Mouse (Mus musculus): ENCODE results near the gene Nlgn1. TPM values are rescaled to one million over a fixed set of nuclear protein-coding genes. Genes with fewer than 3 reads are reported as not detected.
"Not testable (repeated sequence)": the region's sequence is repeated elsewhere in the genome, so short reads cannot be mapped to it uniquely, and the experiment has no call there.

The Nlgn1 gene
- polyA plus RNA-seq, 1 experiment from 2014 or later, result 0.23 TPM

DNA sequence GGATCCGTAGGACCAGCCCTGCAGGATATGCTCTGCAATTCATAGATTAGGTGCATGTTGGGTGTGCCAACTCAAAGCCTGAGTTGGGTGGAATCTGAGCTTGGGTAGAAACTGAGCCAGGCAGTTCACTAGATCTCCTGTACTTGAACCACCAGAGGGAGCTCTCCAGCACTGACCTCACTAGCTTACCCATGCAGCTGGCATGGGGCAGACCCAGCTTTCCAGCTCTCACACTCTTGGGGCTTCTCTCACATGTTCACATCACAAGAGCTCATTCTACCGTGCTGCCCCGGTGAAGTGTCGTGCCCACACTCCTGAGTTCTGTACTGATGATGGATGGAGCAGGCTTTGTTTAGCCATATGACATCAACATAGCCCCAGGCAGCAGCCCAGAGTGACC lies 679.2 kb downstream of the Nlgn1 start:
- WGBS (ENCODE audit: insufficient replicate concordance), result 66% methylated on average over 4 of the region's 4 CpGs
- ATAC-seq (replicated peaks; ENCODE audit: insufficient number of reproducible peaks, low FRiP score, low TSS enrichment), result no peak
- no peak overlapping the region for H3K4me2 ChIP-seq
- H3K9me3 ChIP-seq (replicated peaks; ENCODE audit: control insufficient read depth, low read length), result 0 out of 2 replicates have a peak, but pooled peaks cover 2% of the 10 kb centered on the region
- no peaks in the 10 kb centered on the region for H3K27me3 ChIP-seq (ENCODE audit: control insufficient read depth, insufficient read depth, low read length)
- H3K36me3 ChIP-seq (ENCODE audit: control insufficient read depth, insufficient read depth, low read length), result no peaks in the 10 kb centered on the region
- H3K4me3 ChIP-seq (ENCODE audit: low read depth, low read length), result no peak overlapping the region
- H3K9ac ChIP-seq (ENCODE audit: low read depth, low read length), result no peak overlapping the region
- no peak overlapping the region for H3K27ac ChIP-seq (ENCODE audit: low read depth, low read length)
- H3K4me1 ChIP-seq (ENCODE audit: control insufficient read depth, insufficient read depth, low read length), result no peaks in the 10 kb centered on the region

DNA sequence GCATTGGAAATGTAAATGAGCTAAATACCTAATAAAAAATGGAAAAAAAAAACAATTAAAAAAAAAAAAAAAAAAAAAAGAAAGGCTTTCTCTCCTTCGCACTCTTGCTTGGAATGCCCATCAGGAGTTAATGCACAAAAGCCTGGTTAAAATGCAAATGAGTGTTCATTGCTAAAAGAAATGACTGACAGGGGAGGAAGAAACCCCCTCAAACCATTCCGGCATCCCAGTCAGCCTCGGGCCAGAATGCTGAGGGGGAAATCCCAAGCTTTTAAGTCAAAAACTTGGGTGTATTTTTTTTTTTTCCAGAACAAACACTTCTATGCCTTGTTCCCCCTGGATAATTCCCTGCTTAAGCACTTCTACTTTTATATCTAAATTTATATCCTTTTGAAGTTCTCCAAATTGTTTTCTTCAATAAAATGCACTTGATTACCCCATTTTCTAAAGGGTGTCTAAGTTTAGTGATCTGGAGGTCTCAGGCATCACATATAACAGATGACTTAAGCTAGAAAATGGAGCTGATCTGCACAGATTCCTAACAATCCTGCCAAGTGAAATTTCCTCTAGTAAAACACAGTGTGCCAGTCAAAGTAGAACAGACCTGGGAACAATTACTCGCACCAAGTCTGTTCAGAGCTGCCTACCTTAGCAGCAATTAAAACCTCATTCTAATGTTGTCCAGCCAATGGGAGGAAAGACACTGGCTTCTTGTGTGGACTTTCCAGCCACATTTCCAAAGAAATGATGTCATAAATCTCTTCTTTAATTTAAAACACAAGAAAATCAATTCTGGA lies 686.2 kb downstream of the Nlgn1 start:
- ATAC-seq (replicated peaks; ENCODE audit: insufficient number of reproducible peaks, low FRiP score, low TSS enrichment), result no peak
- Histone ChIP-seq H3K9me3 (replicated peaks; ENCODE audit: control insufficient read depth, low read length) (no peaks in the 10 kb centered on the region), H3K9ac (ENCODE audit: low read depth, low read length) (no peak overlapping the region), H3K4me1 (ENCODE audit: control insufficient read depth, insufficient read depth, low read length) (no peaks in the 10 kb centered on the region), H3K27ac (ENCODE audit: low read depth, low read length) (no peak overlapping the region), H3K4me2 (no peak overlapping the region), H3K27me3 (ENCODE audit: control insufficient read depth, insufficient read depth, low read length) (no peaks in the 10 kb centered on the region), H3K36me3 (ENCODE audit: control insufficient read depth, insufficient read depth, low read length) (no peaks in the 10 kb centered on the region), H3K4me3 (ENCODE audit: low read depth, low read length) (no peak overlapping the region)
- 81% methylated on average over 4 of the region's 4 CpGs for WGBS (ENCODE audit: insufficient replicate concordance)

GRCm38 (mm10) chr3:25629198-25629597 lies 703.1 kb downstream of the Nlgn1 start:
- Histone ChIP-seq H3K9me3 (replicated peaks; ENCODE audit: control insufficient read depth, low read length) (no peaks in the 10 kb centered on the region), H3K4me1 (ENCODE audit: control insufficient read depth, insufficient read depth, low read length) (no peaks in the 10 kb centered on the region), H3K4me3 (ENCODE audit: low read depth, low read length) (no peak overlapping the region), H3K27ac (ENCODE audit: low read depth, low read length) (no peak overlapping the region), H3K4me2 (no peak overlapping the region), H3K27me3 (ENCODE audit: control insufficient read depth, insufficient read depth, low read length) (no peaks in the 10 kb centered on the region), H3K36me3 (ENCODE audit: control insufficient read depth, insufficient read depth, low read length) (no peaks in the 10 kb centered on the region), H3K9ac (ENCODE audit: low read depth, low read length) (no peak overlapping the region)
- WGBS (ENCODE audit: insufficient replicate concordance), result 88% methylated on average over 2 of the region's 2 CpGs
- no peak for ATAC-seq (replicated peaks; ENCODE audit: insufficient number of reproducible peaks, low FRiP score, low TSS enrichment)

DNA sequence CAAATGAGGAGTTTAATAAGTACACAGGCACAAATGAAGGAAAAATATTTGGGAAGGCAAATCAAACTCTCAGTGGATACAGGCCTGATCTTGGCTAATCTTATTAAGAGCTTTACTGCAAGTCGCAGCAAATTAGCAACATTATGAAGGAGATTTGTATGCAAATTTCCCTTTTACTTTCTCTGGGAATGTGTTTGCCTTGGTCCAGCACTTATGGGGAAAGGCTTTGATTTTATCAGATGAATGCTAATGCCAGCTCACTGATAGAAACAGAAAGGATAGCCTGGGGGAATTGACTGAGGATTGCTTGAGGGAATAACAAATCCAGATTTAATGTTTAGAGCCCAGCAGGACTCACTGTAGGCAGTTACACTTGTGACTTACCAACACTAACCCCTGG lies 725.7 kb downstream of the Nlgn1 start:
- Histone ChIP-seq H3K27ac (ENCODE audit: low read depth, low read length) (no peak overlapping the region), H3K9ac (ENCODE audit: low read depth, low read length) (no peak overlapping the region), H3K4me3 (ENCODE audit: low read depth, low read length) (no peak overlapping the region), H3K36me3 (ENCODE audit: control insufficient read depth, insufficient read depth, low read length) (no peaks in the 10 kb centered on the region), H3K4me1 (ENCODE audit: control insufficient read depth, insufficient read depth, low read length) (no peaks in the 10 kb centered on the region), H3K27me3 (ENCODE audit: control insufficient read depth, insufficient read depth, low read length) (no peaks in the 10 kb centered on the region), H3K4me2 (no peak overlapping the region), H3K9me3 (replicated peaks; ENCODE audit: control insufficient read depth, low read length) (no peaks in the 10 kb centered on the region)
- no peak for ATAC-seq (replicated peaks; ENCODE audit: insufficient number of reproducible peaks, low FRiP score, low TSS enrichment)
- 59% methylated on average over 1 of the region's 1 CpGs for WGBS (ENCODE audit: insufficient replicate concordance)

GRCm38 (mm10) chr3:25597513-25597912 lies 734.7 kb downstream of the Nlgn1 start:
- H3K4me1 ChIP-seq (ENCODE audit: control insufficient read depth, insufficient read depth, low read length), result no peaks in the 10 kb centered on the region
- no peak for ATAC-seq (replicated peaks; ENCODE audit: insufficient number of reproducible peaks, low FRiP score, low TSS enrichment)
- H3K4me2 ChIP-seq, result no peak overlapping the region
- no peak overlapping the region for H3K9ac ChIP-seq (ENCODE audit: low read depth, low read length)
- no peak overlapping the region for H3K4me3 ChIP-seq (ENCODE audit: low read depth, low read length)
- WGBS (ENCODE audit: insufficient replicate concordance), result 73% methylated on average over 5 of the region's 5 CpGs
- no peaks in the 10 kb centered on the region for H3K27me3 ChIP-seq (ENCODE audit: control insufficient read depth, insufficient read depth, low read length)
- H3K9me3 ChIP-seq (replicated peaks; ENCODE audit: control insufficient read depth, low read length), result no peaks in the 10 kb centered on the region
- no peak overlapping the region for H3K27ac ChIP-seq (ENCODE audit: low read depth, low read length)
- H3K36me3 ChIP-seq (ENCODE audit: control insufficient read depth, insufficient read depth, low read length), result no peaks in the 10 kb centered on the region

GRCm38 (mm10) chr3:25575526-25575925 lies 756.7 kb downstream of the Nlgn1 start:
- Histone ChIP-seq H3K9me3 (replicated peaks; ENCODE audit: control insufficient read depth, low read length) (no peaks in the 10 kb centered on the region), H3K4me3 (ENCODE audit: low read depth, low read length) (no peak overlapping the region), H3K4me1 (ENCODE audit: control insufficient read depth, insufficient read depth, low read length) (no peaks in the 10 kb centered on the region), H3K9ac (ENCODE audit: low read depth, low read length) (no peak overlapping the region), H3K4me2 (no peak overlapping the region), H3K36me3 (ENCODE audit: control insufficient read depth, insufficient read depth, low read length) (no peaks in the 10 kb centered on the region), H3K27me3 (ENCODE audit: control insufficient read depth, insufficient read depth, low read length) (no peaks in the 10 kb centered on the region), H3K27ac (ENCODE audit: low read depth, low read length) (no peak overlapping the region)
- 59% methylated on average over 5 of the region's 5 CpGs for WGBS (ENCODE audit: insufficient replicate concordance)
- no peak for ATAC-seq (replicated peaks; ENCODE audit: insufficient number of reproducible peaks, low FRiP score, low TSS enrichment)

- no peaks in the 10 kb centered on the region for H3K9me3 ChIP-seq (replicated peaks; ENCODE audit: control insufficient read depth, low read length)
- no peak for ATAC-seq (replicated peaks; ENCODE audit: insufficient number of reproducible peaks, low FRiP score, low TSS enrichment)
These were observed 757.4 kb downstream of the Nlgn1 start for GRCm38 (mm10) chr3:25574840-25575239.

GRCm38 (mm10) chr3:25558513-25558912 lies 773.7 kb downstream of the Nlgn1 start:
- H3K27ac ChIP-seq (ENCODE audit: low read depth, low read length); H3K36me3 ChIP-seq (ENCODE audit: control insufficient read depth, insufficient read depth, low read length); H3K9me3 ChIP-seq (replicated peaks; ENCODE audit: control insufficient read depth, low read length); H3K9ac ChIP-seq (ENCODE audit: low read depth, low read length); H3K4me3 ChIP-seq (ENCODE audit: low read depth, low read length); H3K4me2 ChIP-seq; ATAC-seq (replicated peaks; ENCODE audit: insufficient number of reproducible peaks, low FRiP score, low TSS enrichment); H3K27me3 ChIP-seq (ENCODE audit: control insufficient read depth, insufficient read depth, low read length); H3K4me1 ChIP-seq (ENCODE audit: control insufficient read depth, insufficient read depth, low read length): not testable (repeated sequence)
- WGBS (ENCODE audit: insufficient replicate concordance), result 88% methylated on average over 1 of the region's 1 CpGs

More at GRCm38 (mm10) chr3:25574840-25575239, 757.4 kb downstream of the Nlgn1 start:
- Histone ChIP-seq H3K36me3 (ENCODE audit: control insufficient read depth, insufficient read depth, low read length) (no peaks in the 10 kb centered on the region), H3K4me2 (no peak overlapping the region), H3K27me3 (ENCODE audit: control insufficient read depth, insufficient read depth, low read length) (no peaks in the 10 kb centered on the region), H3K4me3 (ENCODE audit: low read depth, low read length) (no peak overlapping the region), H3K9ac (ENCODE audit: low read depth, low read length) (no peak overlapping the region), H3K4me1 (ENCODE audit: control insufficient read depth, insufficient read depth, low read length) (no peaks in the 10 kb centered on the region), H3K27ac (ENCODE audit: low read depth, low read length) (no peak overlapping the region)
- WGBS (ENCODE audit: insufficient replicate concordance), result 83% methylated on average over 3 of the region's 3 CpGs

DNA sequence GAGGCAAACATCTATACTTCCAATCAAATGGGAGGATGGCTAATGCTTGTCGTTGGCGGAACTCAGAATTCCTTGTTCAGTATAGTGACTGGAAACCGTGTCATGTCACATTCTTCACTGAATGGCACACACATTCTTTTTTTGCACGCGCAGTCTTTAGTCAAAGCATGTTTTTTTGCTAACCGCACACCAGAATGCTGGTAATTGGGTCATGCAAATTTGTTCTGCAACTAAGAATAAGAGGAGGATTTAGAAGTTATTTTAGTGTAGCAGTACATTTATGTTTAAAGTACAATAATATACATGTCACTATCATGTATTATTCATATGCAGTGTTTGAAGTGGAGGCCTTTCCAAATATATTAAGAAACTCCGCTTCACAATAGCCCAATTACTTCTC lies 783.2 kb downstream of the Nlgn1 start:
- WGBS (ENCODE audit: insufficient replicate concordance), result 82% methylated on average over 3 of the region's 7 CpGs
- ATAC-seq (replicated peaks; ENCODE audit: insufficient number of reproducible peaks, low FRiP score, low TSS enrichment); H3K36me3 ChIP-seq (ENCODE audit: control insufficient read depth, insufficient read depth, low read length); H3K9ac ChIP-seq (ENCODE audit: low read depth, low read length); H3K4me1 ChIP-seq (ENCODE audit: control insufficient read depth, insufficient read depth, low read length); H3K27ac ChIP-seq (ENCODE audit: low read depth, low read length); H3K9me3 ChIP-seq (replicated peaks; ENCODE audit: control insufficient read depth, low read length); H3K4me3 ChIP-seq (ENCODE audit: low read depth, low read length); H3K4me2 ChIP-seq; H3K27me3 ChIP-seq (ENCODE audit: control insufficient read depth, insufficient read depth, low read length): not testable (repeated sequence)

All from heart, embryonic 11.5 days (tissue).